Mouse (Mus musculus): Measurements from ENCODE around the gene Fut7. TPM values are rescaled to one million over a fixed set of nuclear protein-coding genes. Genes with fewer than 3 reads are reported as not detected.

Fut7 gene
- polyA plus RNA-seq, 1 experiment, result 0.08 TPM

- TF ChIP-seq MYOG (IDR thresholded peaks at IDR 0.05; ENCODE audit: control insufficient read depth in 1 of 3, insufficient read depth in 1 of 3, insufficient read length in 2 of 3, low read depth in 2 of 3) (no peak), TCF3 (IDR thresholded peaks at IDR 0.05; ENCODE audit: insufficient read length, low read depth) (no peak), SRF (IDR thresholded peaks at IDR 0.05; ENCODE audit: control insufficient read depth, insufficient read length, low read depth) (no peak)
- no peak within 1 kb of the TSS for H3ac ChIP-seq (ENCODE audit: control insufficient read depth, insufficient read length)
- peaks cover 34% of the 10 kb centered on the region for H3K27me3 ChIP-seq (ENCODE audit: control insufficient read depth, insufficient read depth, insufficient read length)
- H3K4me3 ChIP-seq, result no peak within 1 kb of the TSS
- H3K36me3 ChIP-seq (ENCODE audit: control insufficient read depth, insufficient read depth), result no peaks in the 10 kb centered on the region
- H3K4me2 ChIP-seq (ENCODE audit: low read depth), result no peak within 1 kb of the TSS
- H3K79me2 ChIP-seq (ENCODE audit: control insufficient read depth, insufficient read depth), result no peaks in the 10 kb centered on the region
Measured at GRCm38 (mm10) chr2:25399051-25399450, 24.0 kb upstream of the Fut7 start, which contains the start of gene Npdc1. Gene Npdc1, plus strand, starts transcription at chr2:25399351.

- H3K36me3 ChIP-seq (ENCODE audit: control insufficient read depth, insufficient read depth), result no peaks in the 10 kb centered on the region
- TF ChIP-seq E2F4 (IDR thresholded peaks at IDR 0.05; ENCODE audit: insufficient read depth) (no peak), CEBPB (IDR thresholded peaks at IDR 0.05; ENCODE audit: insufficient read depth, poor library complexity, severe bottlenecking) (no peak), POLR2A (IDR thresholded peaks at IDR 0.05; ENCODE audit: insufficient read length, low read depth) (no peak), MYOG (IDR thresholded peaks at IDR 0.05; ENCODE audit: control insufficient read depth in 1 of 3, insufficient read depth in 1 of 3, insufficient read length in 2 of 3, low read depth in 2 of 3) (no peak), TCF3 (IDR thresholded peaks at IDR 0.05; ENCODE audit: insufficient read length, low read depth) (no peak), USF1 (IDR thresholded peaks at IDR 0.05; ENCODE audit: low read depth) (no peak), POLR2AphosphoS2 (IDR thresholded peaks at IDR 0.05; ENCODE audit: insufficient read length, low read depth) (no peak), REST (IDR thresholded peaks at IDR 0.05; ENCODE audit: insufficient read depth, insufficient read length) (no peak), MAX (IDR thresholded peaks at IDR 0.05; ENCODE audit: low read depth) (no peak), TCF12 (IDR thresholded peaks at IDR 0.05; ENCODE audit: insufficient read depth, poor library complexity, severe bottlenecking) (no peak)
- no peaks in the 10 kb centered on the region for H3K79me2 ChIP-seq (ENCODE audit: control insufficient read depth, insufficient read depth)
- no peak overlapping the region for H3K4me3 ChIP-seq
- peak overlapping the region; percentile 35 for H3K4me2 ChIP-seq (ENCODE audit: low read depth)
- peaks cover 32% of the 10 kb centered on the region for H3K27me3 ChIP-seq (ENCODE audit: control insufficient read depth, insufficient read depth, insufficient read length)
- no peak overlapping the region for H3ac ChIP-seq (ENCODE audit: control insufficient read depth, insufficient read length)
Measured at GRCm38 (mm10) chr2:25400291-25400690, 22.8 kb upstream of the Fut7 start.

- H3K36me3 ChIP-seq (ENCODE audit: control insufficient read depth, insufficient read depth), result no peaks in the 10 kb centered on the region
- H3K4me2 ChIP-seq (ENCODE audit: low read depth), result peak overlapping the region; percentile 35
- TF ChIP-seq MYOD1 (IDR thresholded peaks at IDR 0.05; ENCODE audit: control insufficient read depth in 1 of 3, insufficient read length in 2 of 3, low read depth in 2 of 3) (peak in 1 of 3 experiments; percentile 13), SRF (IDR thresholded peaks at IDR 0.05; ENCODE audit: control insufficient read depth, insufficient read length, low read depth) (no peak)
- H3K79me2 ChIP-seq (ENCODE audit: control insufficient read depth, insufficient read depth), result no peaks in the 10 kb centered on the region
- H3K4me3 ChIP-seq, result no peak overlapping the region
- no peak overlapping the region for H3ac ChIP-seq (ENCODE audit: control insufficient read depth, insufficient read length)
- peaks cover 27% of the 10 kb centered on the region for H3K27me3 ChIP-seq (ENCODE audit: control insufficient read depth, insufficient read depth, insufficient read length)
Measured at GRCm38 (mm10) chr2:25400764-25401163, 22.3 kb upstream of the Fut7 start.

GRCm38 (mm10) chr2:25402377-25402971, 20.6 kb upstream of the Fut7 start:
- H3K36me3 ChIP-seq (ENCODE audit: control insufficient read depth, insufficient read depth), result no peaks in the 10 kb centered on the region
- TF ChIP-seq MAX (IDR thresholded peaks at IDR 0.05; ENCODE audit: low read depth) (peak; percentile 24), REST (IDR thresholded peaks at IDR 0.05; ENCODE audit: insufficient read depth, insufficient read length) (peak; percentile 93), E2F4 (IDR thresholded peaks at IDR 0.05; ENCODE audit: insufficient read depth) (no peak), USF1 (IDR thresholded peaks at IDR 0.05; ENCODE audit: low read depth) (no peak)
- no peaks in the 10 kb centered on the region for H3K79me2 ChIP-seq (ENCODE audit: control insufficient read depth, insufficient read depth)
- peak overlapping the region; percentile 89 for H3K4me2 ChIP-seq (ENCODE audit: low read depth)
- peak overlapping the region; percentile 14 for H3ac ChIP-seq (ENCODE audit: control insufficient read depth, insufficient read length)
- H3K27me3 ChIP-seq (ENCODE audit: control insufficient read depth, insufficient read depth, insufficient read length), result peaks cover 18% of the 10 kb centered on the region
- peak overlapping the region; percentile 31 for H3K4me3 ChIP-seq

- Histone ChIP-seq H3ac (ENCODE audit: control insufficient read depth, insufficient read length) (peak overlapping the region; percentile 14), H3K4me3 (peak overlapping the region; percentile 31), H3K4me2 (ENCODE audit: low read depth) (peak overlapping the region; percentile 89), H3K36me3 (ENCODE audit: control insufficient read depth, insufficient read depth) (no peaks in the 10 kb centered on the region), H3K79me2 (ENCODE audit: control insufficient read depth, insufficient read depth) (no peaks in the 10 kb centered on the region), H3K27me3 (ENCODE audit: control insufficient read depth, insufficient read depth, insufficient read length) (peaks cover 15% of the 10 kb centered on the region)
- TF ChIP-seq TCF12 (IDR thresholded peaks at IDR 0.05; ENCODE audit: insufficient read depth, poor library complexity, severe bottlenecking) (no peak), MYOG (IDR thresholded peaks at IDR 0.05; ENCODE audit: control insufficient read depth in 1 of 3, insufficient read depth in 1 of 3, insufficient read length in 2 of 3, low read depth in 2 of 3) (peak in 1 of 3 experiments; percentile 8), REST (IDR thresholded peaks at IDR 0.05; ENCODE audit: insufficient read depth, insufficient read length) (no peak), MYOD1 (IDR thresholded peaks at IDR 0.05; ENCODE audit: control insufficient read depth in 1 of 3, insufficient read length in 2 of 3, low read depth in 2 of 3) (no peak), MAX (IDR thresholded peaks at IDR 0.05; ENCODE audit: low read depth) (no peak), CEBPB (IDR thresholded peaks at IDR 0.05; ENCODE audit: insufficient read depth, poor library complexity, severe bottlenecking) (no peak), POLR2A (IDR thresholded peaks at IDR 0.05; ENCODE audit: insufficient read length, low read depth) (peak; percentile 78), POLR2AphosphoS2 (IDR thresholded peaks at IDR 0.05; ENCODE audit: insufficient read length, low read depth) (peak; percentile 11), TCF3 (IDR thresholded peaks at IDR 0.05; ENCODE audit: insufficient read length, low read depth) (no peak), USF1 (IDR thresholded peaks at IDR 0.05; ENCODE audit: low read depth) (no peak)
Measured at GRCm38 (mm10) chr2:25402972-25403601, 20.0 kb upstream of the Fut7 start.
